Mouse (Mus musculus): Measurements from ENCODE around the gene Hes7.

- TF ChIP-seq CTCF (conservative IDR thresholded peaks at IDR 0.05; ENCODE audit: insufficient read depth, insufficient read length, low read depth, low read length) (peak; percentile 59), POLR2A (IDR thresholded peaks at IDR 0.05; ENCODE audit: low read depth, low read length) (no peak)
Observed at GRCm38 (mm10) chr11:69122336-69122951, 2.2 kb downstream of the Hes7 start, which contains the start of gene 9130213A22Rik.

Data from kidney, adult 2 months (tissue).